In the genomic region with DNA sequence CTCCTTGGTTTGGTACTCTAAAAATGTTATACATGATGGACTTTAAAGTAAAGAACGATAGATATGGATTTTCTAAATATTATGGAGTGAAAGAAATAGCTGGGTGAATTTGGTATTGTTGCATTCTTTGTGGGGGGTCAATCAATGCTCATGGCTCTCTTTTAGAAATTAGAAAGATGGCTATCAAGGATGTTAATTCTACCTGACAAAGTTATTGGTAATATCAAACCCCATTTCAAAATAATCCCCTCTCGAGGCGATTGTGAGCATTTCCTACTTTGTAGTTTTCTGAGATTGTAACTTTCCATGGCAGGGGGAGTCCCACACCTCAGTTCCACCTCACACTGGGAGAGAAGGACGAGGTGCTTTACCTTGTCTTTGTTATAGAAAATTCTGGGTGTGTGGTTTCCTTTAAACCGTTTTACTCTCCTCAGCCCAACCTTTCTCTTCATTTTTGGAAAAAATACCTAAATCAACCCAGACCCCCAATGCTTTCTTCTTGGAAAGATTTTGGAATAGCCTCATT, we compare ENCODE assay signal across 10 mouse cellular contexts.
A peak's percentile ranks its signal among the peaks of the same experiment; 100 is the strongest.
DNase-seq lines count a peak whose midpoint lies in the region; ATAC-seq and TF ChIP-seq lines count a peak whose summit lies in the region.
"Had no signal": no experiment of that assay in that cellular context is flagged by ENCODE, and none has a peak within 500 bp of the region (broad histone marks: within the 10 kb centered on the region; RNA-seq: fewer than 3 reads in every experiment).

No protein-coding gene starts in this region.

- TF ChIP-seq EP300 in heart, postnatal 0 days (IDR thresholded peaks at IDR 0.05; ENCODE audit: low read depth), result no peak

- H3K4me2 ChIP-seq in heart, embryonic 11.5 days, result peak overlapping the region; percentile 71
- H3K4me2 ChIP-seq in heart, postnatal 0 days (ENCODE audit: low read depth, low read length), result peak overlapping the region; percentile 61
- H3K4me2 ChIP-seq in midbrain, embryonic 12.5 days (replicated peaks), result peak overlapping the region; percentile 65

- peak overlapping the region; percentile 62 for H3K4me3 ChIP-seq in heart, embryonic 11.5 days (ENCODE audit: low read depth, low read length)
- peak overlapping the region; percentile 58 for H3K4me3 ChIP-seq in heart, postnatal 0 days (ENCODE audit: low read depth, low read length)
- H3K4me3 ChIP-seq in midbrain, embryonic 12.5 days, result peak overlapping the region; percentile 81

- 46% methylated on average over 5 of the region's 5 CpGs for WGBS in heart, embryonic 11.5 days (ENCODE audit: insufficient replicate concordance)
- 55% methylated on average over 5 of the region's 5 CpGs for WGBS in heart, postnatal 0 days
- WGBS in midbrain, embryonic 12.5 days, result 10% methylated on average over 5 of the region's 5 CpGs

- DNase-seq in heart, adult 8-10 months (ENCODE audit: low spot score), result no peak
- DNase-seq in NIH3T3 (ENCODE audit: low read depth), result peak; percentile 36
- DNase-seq in heart, postnatal 0 days (ENCODE audit: low spot score), result no peak
- no peak for DNase-seq in retina, embryonic 14.5 days (ENCODE audit: low spot score)
- no peak for DNase-seq in thymus, postnatal 4 days
- DNase-seq in thymus, postnatal 25 days, result no peak
- DNase-seq: adrenal gland, postnatal 36 days had no signal

- no peaks in the 10 kb centered on the region for H3K27me3 ChIP-seq in heart, embryonic 11.5 days (ENCODE audit: control insufficient read depth, insufficient read depth, low read length)
- H3K27me3 ChIP-seq in heart, postnatal 0 days (ENCODE audit: control insufficient read depth, insufficient read depth, low read length), result no peaks in the 10 kb centered on the region
- H3K27me3 ChIP-seq in midbrain, embryonic 12.5 days, result no peaks in the 10 kb centered on the region

- no peak for TF ChIP-seq CTCF in heart, postnatal 0 days (IDR thresholded peaks at IDR 0.05; ENCODE audit: low read depth)

- peaks cover 4% of the 10 kb centered on the region; the same call in 1 of the 2 replicates for H3K4me1 ChIP-seq in heart, embryonic 11.5 days (ENCODE audit: control insufficient read depth, insufficient read depth, low read length)
- H3K4me1 ChIP-seq in heart, postnatal 0 days (ENCODE audit: control insufficient read depth, insufficient read depth), result peaks cover 3% of the 10 kb centered on the region; the same call in 1 of the 2 replicates
- peaks cover 40% of the 10 kb centered on the region for H3K4me1 ChIP-seq in midbrain, embryonic 12.5 days

- peak overlapping the region; percentile 68 for H3K9ac ChIP-seq in heart, embryonic 11.5 days (ENCODE audit: low read depth, low read length)
- peak overlapping the region; percentile 62 for H3K9ac ChIP-seq in heart, postnatal 0 days (replicated peaks; ENCODE audit: low read depth, low read length)
- H3K9ac ChIP-seq in midbrain, embryonic 12.5 days (replicated peaks), result peak overlapping the region; percentile 98

- H3K9me3 ChIP-seq in heart, embryonic 11.5 days (replicated peaks; ENCODE audit: control insufficient read depth, low read length), result no peaks in the 10 kb centered on the region
- no peaks in the 10 kb centered on the region for H3K9me3 ChIP-seq in heart, postnatal 0 days (replicated peaks; ENCODE audit: control insufficient read depth, low read length)
- no peaks in the 10 kb centered on the region for H3K9me3 ChIP-seq in midbrain, embryonic 12.5 days

- 0 out of 2 replicates have a peak, but pooled peaks cover 3% of the 10 kb centered on the region for H3K36me3 ChIP-seq in heart, embryonic 11.5 days (ENCODE audit: control insufficient read depth, insufficient read depth, low read length)
- H3K36me3 ChIP-seq in heart, postnatal 0 days (replicated peaks; ENCODE audit: control insufficient read depth, insufficient read depth, low read length), result no peaks in the 10 kb centered on the region
- peaks cover 13% of the 10 kb centered on the region; the same call in 1 of the 2 replicates for H3K36me3 ChIP-seq in midbrain, embryonic 12.5 days

- no peak for ATAC-seq in heart, embryonic 11.5 days (replicated peaks; ENCODE audit: insufficient number of reproducible peaks, low FRiP score, low TSS enrichment)
- ATAC-seq in heart, postnatal 0 days (ENCODE audit: insufficient read depth, low read depth), result no peak
- no peak for ATAC-seq in midbrain, embryonic 12.5 days (ENCODE audit: low FRiP score, low read depth)
- ATAC-seq: CD4-positive, CD25-positive, alpha-beta regulatory T cell, adult 4 months had no signal

- H3K27ac ChIP-seq in heart, embryonic 11.5 days (ENCODE audit: low read depth, low read length), result peak overlapping the region; percentile 64
- H3K27ac ChIP-seq in heart, postnatal 0 days (ENCODE audit: low read depth), result 0 out of 2 replicates have a peak overlapping the region, but pooled peaks have one; percentile 26
- peak overlapping the region; percentile 99 for H3K27ac ChIP-seq in midbrain, embryonic 12.5 days (replicated peaks)

Comparison
In these comparisons a context has a peak if more than half of its experiments do, and no peak if none do; other contexts are left out.
1. H3K27ac ChIP-seq: peak in every context shown above with its lines; median percentile 99 in midbrain, embryonic 12.5 days; 64 in heart, embryonic 11.5 days; 26 in heart, postnatal 0 days.